Mouse (Mus musculus): ENCODE results near the gene L2hgdh.

- TF ChIP-seq BHLHE40 (IDR thresholded peaks at IDR 0.05; ENCODE audit: borderline replicate concordance, low read depth, low read length): no peak
- TF ChIP-seq SMC3 (IDR thresholded peaks at IDR 0.05; ENCODE audit: low read depth, low read length): no peak
- TF ChIP-seq NRF1 (IDR thresholded peaks at IDR 0.05; ENCODE audit: insufficient read depth, low read depth, low read length, poor library complexity, severe bottlenecking): no peak
- TF ChIP-seq UBTF (IDR thresholded peaks at IDR 0.05; ENCODE audit: borderline replicate concordance, insufficient read depth, low read depth, low read length): no peak
- no peak for TF ChIP-seq CTCF (IDR thresholded peaks at IDR 0.05 in 2 of 3, conservative IDR thresholded peaks at IDR 0.05 in 1 of 3; ENCODE audit: control insufficient read depth in 1 of 3, insufficient read depth in 1 of 3, low read depth in 2 of 3, low read length in 3 of 3, poor library complexity in 1 of 3, severe bottlenecking in 1 of 3)
- TF ChIP-seq MAZ (IDR thresholded peaks at IDR 0.05; ENCODE audit: low read depth, low read length): no peak
- no peak for TF ChIP-seq POLR2A (IDR thresholded peaks at IDR 0.05; ENCODE audit: control insufficient read depth in 1 of 2, insufficient read depth in 1 of 2, low read depth in 1 of 2, low read length in 2 of 2, poor library complexity in 1 of 2)
- TF ChIP-seq POLR2AphosphoS2 (IDR thresholded peaks at IDR 0.05; ENCODE audit: low read length): no peak
- no peak for TF ChIP-seq CHD1 (IDR thresholded peaks at IDR 0.05; ENCODE audit: low read depth, low read length)
- no peak for TF ChIP-seq MAX (IDR thresholded peaks at IDR 0.05; ENCODE audit: low read length)
Measured at GRCm38 (mm10) chr12:69733923-69734322, 9.2 kb upstream of the L2hgdh start.
